Mouse (Mus musculus): ENCODE results near the gene Gipc3. TPM values are rescaled to one million over a fixed set of nuclear protein-coding genes. Genes with fewer than 3 reads are reported as not detected.

Gene Gipc3
- 0.06 TPM in 1 of 2 replicates, not detected in the other for polyA plus RNA-seq (2015; fragmentation: Nextera tagmentation; extraction: Ambion mirVana)

DNA sequence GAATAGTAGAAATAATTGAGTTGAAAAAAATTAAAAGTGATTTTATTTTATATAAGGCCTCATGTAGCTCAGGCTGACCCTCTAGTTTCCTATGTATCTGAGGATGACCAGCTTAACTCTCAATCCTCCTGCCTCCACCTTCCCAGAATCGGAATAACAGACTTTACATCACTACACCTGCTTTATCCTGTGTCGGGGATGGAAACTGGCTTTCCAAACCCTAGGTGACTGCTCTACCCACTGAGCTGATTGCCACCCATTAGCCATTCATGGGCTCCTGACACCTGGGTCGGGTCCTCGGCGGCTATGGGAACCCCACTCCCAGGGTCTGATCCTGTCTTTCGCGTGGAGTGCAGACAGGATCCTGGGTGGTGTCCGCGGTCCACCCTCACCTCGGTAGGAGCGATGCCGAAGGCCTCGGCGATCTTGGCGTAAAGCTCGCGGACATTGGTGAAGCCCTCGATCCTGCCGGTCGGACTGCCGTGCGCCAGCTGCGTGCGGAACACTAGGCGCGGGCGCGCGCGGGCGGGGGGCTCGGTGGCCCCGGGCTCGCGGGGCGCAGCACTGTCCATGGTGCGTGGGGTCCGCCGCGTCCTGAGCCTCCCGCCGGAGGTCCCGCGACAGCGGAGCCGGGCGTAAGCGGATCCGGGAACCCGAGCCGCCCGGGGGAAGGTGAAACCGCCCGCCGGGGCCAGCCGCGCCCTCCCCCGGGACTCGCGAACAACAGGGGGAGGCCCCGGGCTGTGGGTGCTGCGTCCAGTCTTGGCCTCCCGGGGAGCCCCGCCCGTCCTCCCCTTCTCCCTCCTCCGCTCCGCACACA is at the start of gene Gipc3:
TSS of gene Gipc3 (minus strand) at position 581 of the 820 bp plus-strand sequence.
- H3K27ac ChIP-seq (replicated peaks), result no peak within 1 kb of the TSS
- H3K4me1 ChIP-seq, result peaks cover 51% of the 10 kb centered on the region
- peaks cover 60% of the 10 kb centered on the region for H3K27me3 ChIP-seq (replicated peaks)
- ATAC-seq (ENCODE audit: extremely low read depth, insufficient number of reproducible peaks, low FRiP score, low TSS enrichment), result no peak
- H3K4me2 ChIP-seq, result peak within 1 kb of the TSS; percentile 87
- H3K9ac ChIP-seq, result peak within 1 kb of the TSS; percentile 83
- WGBS, result 4% methylated on average over 67 of the region's 67 CpGs
- no peaks in the 10 kb centered on the region for H3K9me3 ChIP-seq
- peaks cover 24% of the 10 kb centered on the region for H3K36me3 ChIP-seq
- H3K4me3 ChIP-seq, result peak within 1 kb of the TSS; percentile 61

DNA sequence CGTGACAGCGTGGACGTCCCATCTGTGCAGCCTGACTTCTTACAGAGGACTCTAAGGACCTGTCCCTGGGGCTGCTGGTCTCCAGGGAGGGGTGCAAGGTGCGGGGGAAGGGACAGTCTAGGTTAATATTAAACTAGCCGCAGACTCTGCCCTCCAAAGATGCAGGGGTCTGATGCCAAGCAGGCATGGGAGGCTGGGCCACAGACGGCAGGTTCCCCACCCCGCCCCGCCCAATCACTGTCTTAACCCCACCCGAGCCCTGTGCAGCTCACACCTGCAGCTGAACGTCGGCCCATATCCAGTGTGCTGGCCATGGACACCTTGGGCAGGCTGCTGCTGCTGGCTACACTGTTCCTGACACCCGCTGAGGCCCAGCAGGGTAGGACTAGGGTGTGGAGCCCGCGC is 49.7 kb upstream of the Gipc3 start, which contains the start of gene Smim24:
TSS of gene Smim24 (plus strand) at position 271 of the 405 bp plus-strand sequence.
- Histone ChIP-seq H3K4me3 (peak within 1 kb of the TSS; percentile 45), H3K4me1 (peaks cover 34% of the 10 kb centered on the region), H3K4me2 (peak within 1 kb of the TSS; percentile 71), H3K9me3 (no peaks in the 10 kb centered on the region), H3K27me3 (replicated peaks) (no peaks in the 10 kb centered on the region), H3K9ac (peak within 1 kb of the TSS; percentile 81), H3K36me3 (peaks cover 37% of the 10 kb centered on the region), H3K27ac (replicated peaks) (peak within 1 kb of the TSS; percentile 69)
- ATAC-seq (ENCODE audit: extremely low read depth, insufficient number of reproducible peaks, low FRiP score, low TSS enrichment), result no peak
- 59% methylated on average over 14 of the region's 14 CpGs for WGBS

- Histone ChIP-seq H3K27me3 (replicated peaks) (no peaks in the 10 kb centered on the region), H3K4me2 (no peak overlapping the region), H3K9me3 (no peaks in the 10 kb centered on the region), H3K4me1 (peaks cover 34% of the 10 kb centered on the region), H3K9ac (peak overlapping the region; percentile 81; the same call in 1 of the 2 replicates), H3K36me3 (peaks cover 37% of the 10 kb centered on the region), H3K4me3 (no peak overlapping the region), H3K27ac (replicated peaks) (no peak overlapping the region)
- no peak for ATAC-seq (ENCODE audit: extremely low read depth, insufficient number of reproducible peaks, low FRiP score, low TSS enrichment)
- 77% methylated on average over 6 of the region's 6 CpGs for WGBS
Measured at GRCm38 (mm10) chr10:81392270-81392669, 49.2 kb upstream of the Gipc3 start.

- peak overlapping the region; percentile 69; the same call in 1 of the 2 replicates for H3K9ac ChIP-seq
- H3K4me2 ChIP-seq, result no peak overlapping the region
- H3K36me3 ChIP-seq, result peaks cover 45% of the 10 kb centered on the region
- H3K4me3 ChIP-seq, result no peak overlapping the region
- H3K9me3 ChIP-seq, result no peaks in the 10 kb centered on the region
- WGBS, result 84% methylated on average over 13 of the region's 13 CpGs
- H3K27me3 ChIP-seq (replicated peaks), result no peaks in the 10 kb centered on the region
- H3K27ac ChIP-seq (replicated peaks), result no peak overlapping the region
- peaks cover 39% of the 10 kb centered on the region for H3K4me1 ChIP-seq
- ATAC-seq (ENCODE audit: extremely low read depth, insufficient number of reproducible peaks, low FRiP score, low TSS enrichment), result no peak
Measured at GRCm38 (mm10) chr10:81390678-81390965, 47.6 kb upstream of the Gipc3 start.

- Histone ChIP-seq H3K9ac (peak overlapping the region; percentile 69), H3K4me1 (peaks cover 45% of the 10 kb centered on the region), H3K4me2 (no peak overlapping the region), H3K27me3 (replicated peaks) (no peaks in the 10 kb centered on the region), H3K36me3 (peaks cover 46% of the 10 kb centered on the region), H3K9me3 (no peaks in the 10 kb centered on the region), H3K27ac (replicated peaks) (peak overlapping the region; percentile 68), H3K4me3 (no peak overlapping the region)
- WGBS, result 58% methylated on average over 23 of the region's 23 CpGs
- ATAC-seq (ENCODE audit: extremely low read depth, insufficient number of reproducible peaks, low FRiP score, low TSS enrichment), result 0 out of 2 replicates have a peak, but pooled peaks have one; percentile 39
Measured at GRCm38 (mm10) chr10:81389801-81390677, 47.0 kb upstream of the Gipc3 start.

DNA sequence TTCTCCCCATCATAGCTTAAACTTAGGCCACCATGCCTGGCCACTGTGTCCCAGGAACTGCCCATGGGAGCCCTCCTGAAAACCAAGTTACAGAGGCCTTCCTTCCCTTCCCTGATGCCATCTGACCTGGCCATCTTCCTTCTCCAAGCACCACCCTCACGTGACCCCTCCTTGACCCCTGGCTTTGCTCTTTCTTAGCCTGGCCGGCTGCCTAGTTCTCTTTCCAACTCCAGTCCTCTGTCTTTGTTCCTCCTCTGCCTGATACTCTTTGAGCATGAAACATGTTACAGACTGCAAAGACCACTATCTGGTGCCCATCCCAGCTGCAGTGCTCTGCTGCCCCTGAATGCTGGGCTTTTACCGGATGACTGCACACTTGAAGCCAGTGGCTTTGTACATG is 46.3 kb upstream of the Gipc3 start:
- Histone ChIP-seq H3K4me2 (no peak overlapping the region), H3K9ac (peak overlapping the region; percentile 69), H3K4me3 (no peak overlapping the region), H3K36me3 (peaks cover 46% of the 10 kb centered on the region), H3K9me3 (no peaks in the 10 kb centered on the region), H3K4me1 (peaks cover 48% of the 10 kb centered on the region), H3K27ac (replicated peaks) (peak overlapping the region; percentile 68), H3K27me3 (replicated peaks) (no peaks in the 10 kb centered on the region)
- ATAC-seq (ENCODE audit: extremely low read depth, insufficient number of reproducible peaks, low FRiP score, low TSS enrichment), result no peak
- 58% methylated on average over 3 of the region's 3 CpGs for WGBS

- H3K36me3 ChIP-seq, result peaks cover 46% of the 10 kb centered on the region
- H3K9me3 ChIP-seq, result no peaks in the 10 kb centered on the region
- H3K4me1 ChIP-seq, result peaks cover 42% of the 10 kb centered on the region
- no peak within 1 kb of the TSS for H3K4me2 ChIP-seq
- H3K27me3 ChIP-seq (replicated peaks), result no peaks in the 10 kb centered on the region
- WGBS, result 83% methylated on average over 5 of the region's 5 CpGs
- ATAC-seq (ENCODE audit: extremely low read depth, insufficient number of reproducible peaks, low FRiP score, low TSS enrichment), result no peak
- H3K4me3 ChIP-seq, result no peak within 1 kb of the TSS
- peak within 1 kb of the TSS; percentile 68 for H3K27ac ChIP-seq (replicated peaks)
- peak within 1 kb of the TSS; percentile 69 for H3K9ac ChIP-seq
Measured at GRCm38 (mm10) chr10:81388505-81389055, 45.5 kb upstream of the Gipc3 start, which contains the start of gene Gm48552. Gm48552 (plus strand) TSS chr10:81389005.

GRCm38 (mm10) chr10:81387716-81388115 is 44.6 kb upstream of the Gipc3 start:
- no peak for ATAC-seq (ENCODE audit: extremely low read depth, insufficient number of reproducible peaks, low FRiP score, low TSS enrichment)
- H3K36me3 ChIP-seq, result peaks cover 46% of the 10 kb centered on the region
- H3K4me2 ChIP-seq, result no peak overlapping the region
- no peak overlapping the region for H3K4me3 ChIP-seq
- no peaks in the 10 kb centered on the region for H3K27me3 ChIP-seq (replicated peaks)
- WGBS, result 91% methylated on average over 20 of the region's 20 CpGs
- peaks cover 34% of the 10 kb centered on the region for H3K4me1 ChIP-seq
- no peak overlapping the region for H3K27ac ChIP-seq (replicated peaks)
- H3K9ac ChIP-seq, result no peak overlapping the region
- no peaks in the 10 kb centered on the region for H3K9me3 ChIP-seq

GRCm38 (mm10) chr10:81385603-81386306 is 42.7 kb upstream of the Gipc3 start:
- Histone ChIP-seq H3K27me3 (replicated peaks) (no peaks in the 10 kb centered on the region), H3K9ac (peak overlapping the region; percentile 93), H3K4me3 (peak overlapping the region; percentile 89), H3K4me1 (peaks cover 41% of the 10 kb centered on the region), H3K36me3 (peaks cover 37% of the 10 kb centered on the region), H3K9me3 (no peaks in the 10 kb centered on the region), H3K4me2 (peak overlapping the region; percentile 92), H3K27ac (replicated peaks) (no peak overlapping the region)
- ATAC-seq (ENCODE audit: extremely low read depth, insufficient number of reproducible peaks, low FRiP score, low TSS enrichment), result no peak
- 74% methylated on average over 22 of the region's 22 CpGs for WGBS

DNA sequence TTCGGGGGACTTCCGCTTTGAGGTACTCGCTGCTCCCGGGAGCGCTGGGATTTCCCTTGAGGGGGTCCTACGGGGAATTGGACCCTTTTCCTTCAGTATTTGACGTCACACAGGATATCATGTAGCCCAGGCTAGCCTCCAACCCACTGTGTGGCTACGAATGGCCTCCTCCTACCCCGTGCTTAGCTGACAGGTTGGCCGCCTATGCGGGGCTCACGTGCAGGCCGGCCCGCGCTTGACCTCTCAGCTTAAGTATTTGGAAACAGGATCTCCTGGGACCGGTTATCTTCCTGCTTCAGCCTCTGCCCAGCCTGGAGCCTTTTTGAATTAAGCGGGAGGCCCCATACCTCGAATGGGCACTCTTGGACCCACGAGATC is 41.5 kb upstream of the Gipc3 start:
- Histone ChIP-seq H3K9ac (peak overlapping the region; percentile 93), H3K4me3 (peak overlapping the region; percentile 89), H3K9me3 (no peaks in the 10 kb centered on the region), H3K4me1 (peaks cover 34% of the 10 kb centered on the region), H3K27me3 (replicated peaks) (no peaks in the 10 kb centered on the region), H3K27ac (replicated peaks) (peak overlapping the region; percentile 80), H3K36me3 (peaks cover 37% of the 10 kb centered on the region), H3K4me2 (peak overlapping the region; percentile 92)
- WGBS, result under 1% methylated on average over 19 of the region's 19 CpGs
- ATAC-seq (ENCODE audit: extremely low read depth, insufficient number of reproducible peaks, low FRiP score, low TSS enrichment), result no peak

Measured in heart, embryonic 13.5 days (tissue).